Mouse (Mus musculus): Measurements from ENCODE around the gene Mogat1.
"Not testable (repeated sequence)": the region's sequence is repeated elsewhere in the genome, so short reads cannot be mapped to it uniquely, and the experiment has no call there.

Gene Mogat1

GRCm38 (mm10) chr1:78536310-78537164 lies 25.7 kb downstream of the Mogat1 start:
- peak; percentile 61 for ATAC-seq (ENCODE audit: insufficient number of reproducible peaks, low FRiP score, low TSS enrichment)

GRCm38 (mm10) chr1:78537494-78538010 lies 26.8 kb downstream of the Mogat1 start:
- peak; percentile 92 for ATAC-seq (ENCODE audit: insufficient number of reproducible peaks, low FRiP score, low TSS enrichment)

- no peak for ATAC-seq (ENCODE audit: insufficient number of reproducible peaks, low FRiP score, low TSS enrichment)
These were observed 27.6 kb downstream of the Mogat1 start for GRCm38 (mm10) chr1:78538396-78538795.

- ATAC-seq (ENCODE audit: insufficient number of reproducible peaks, low FRiP score, low TSS enrichment), result no peak
These were observed 28.4 kb downstream of the Mogat1 start for GRCm38 (mm10) chr1:78539166-78539565.

- ATAC-seq (ENCODE audit: insufficient number of reproducible peaks, low FRiP score, low TSS enrichment), result not testable (repeated sequence)
These were observed 32.8 kb downstream of the Mogat1 start for GRCm38 (mm10) chr1:78543631-78544030.

- ATAC-seq (ENCODE audit: insufficient number of reproducible peaks, low FRiP score, low TSS enrichment), result no peak
These were observed 35.5 kb downstream of the Mogat1 start for GRCm38 (mm10) chr1:78546258-78546657.

- no peak for ATAC-seq (ENCODE audit: insufficient number of reproducible peaks, low FRiP score, low TSS enrichment)
These were observed 38.2 kb downstream of the Mogat1 start for GRCm38 (mm10) chr1:78548961-78549360.

GRCm38 (mm10) chr1:78554012-78554666 lies 43.3 kb downstream of the Mogat1 start:
- no peak for ATAC-seq (ENCODE audit: insufficient number of reproducible peaks, low FRiP score, low TSS enrichment)

GRCm38 (mm10) chr1:78566963-78567362 lies 56.2 kb downstream of the Mogat1 start:
- ATAC-seq (ENCODE audit: insufficient number of reproducible peaks, low FRiP score, low TSS enrichment), result no peak

- no peak for ATAC-seq (ENCODE audit: insufficient number of reproducible peaks, low FRiP score, low TSS enrichment)
These were observed 56.6 kb downstream of the Mogat1 start for GRCm38 (mm10) chr1:78567421-78567820.

GRCm38 (mm10) chr1:78567834-78568507 lies 57.2 kb downstream of the Mogat1 start:
- peak; percentile 81 for ATAC-seq (ENCODE audit: insufficient number of reproducible peaks, low FRiP score, low TSS enrichment)

GRCm38 (mm10) chr1:78569617-78570016 lies 58.8 kb downstream of the Mogat1 start:
- ATAC-seq (ENCODE audit: insufficient number of reproducible peaks, low FRiP score, low TSS enrichment), result no peak

- ATAC-seq (ENCODE audit: insufficient number of reproducible peaks, low FRiP score, low TSS enrichment), result no peak
These were observed 74.3 kb downstream of the Mogat1 start for GRCm38 (mm10) chr1:78585080-78585479.

- no peak for ATAC-seq (ENCODE audit: insufficient number of reproducible peaks, low FRiP score, low TSS enrichment)
These were observed 76.2 kb downstream of the Mogat1 start for GRCm38 (mm10) chr1:78586986-78587385.

Measured in cerebellum, adult (tissue).